Mouse (Mus musculus) cerebellum, postnatal 4 days (tissue): ENCODE data around the gene Olfr430.
"Not testable (repeated sequence)": the region's sequence is repeated elsewhere in the genome, so short reads cannot be mapped to it uniquely, and the experiment has no call there.

ENCODE experiments used
- DNase-seq, 2 experiments: peaks; one replicate each; pipeline ENCODE4 v3.0.0; 2022; ENCODE audit warnings: low spot score in 2 of 2, mixed read lengths in 1 of 2

Olfr430 gene

GRCm38 (mm10) chr1:174066305-174066704 is at the start of gene Olfr430:
TSS of gene Olfr430 (plus strand) at chr1:174066605.
- no peak for DNase-seq

GRCm38 (mm10) chr1:174031698-174032097 is 34.7 kb upstream of the Olfr430 start, which contains the start of gene Ifi205:
TSS of gene Ifi205 (minus strand) at chr1:174031810.
- no peak for DNase-seq

- no peak for DNase-seq
These were observed 30.6 kb upstream of the Olfr430 start for GRCm38 (mm10) chr1:174035841-174036240.

- no peak for DNase-seq
These were observed 27.9 kb upstream of the Olfr430 start for GRCm38 (mm10) chr1:174038480-174038879.

GRCm38 (mm10) chr1:174040523-174041177 is 25.8 kb upstream of the Olfr430 start, which contains the start of gene Olfr433:
TSS of gene Olfr433 (plus strand) at chr1:174040705.
- no peak for DNase-seq

GRCm38 (mm10) chr1:174042091-174042884 is 24.1 kb upstream of the Olfr430 start:
- not testable (repeated sequence) for DNase-seq

- no peak for DNase-seq
These were observed 22.0 kb upstream of the Olfr430 start for GRCm38 (mm10) chr1:174044431-174044830.

GRCm38 (mm10) chr1:174048227-174048626 is 18.2 kb upstream of the Olfr430 start:
- DNase-seq, result not testable (repeated sequence)

GRCm38 (mm10) chr1:174048893-174049292 is 17.5 kb upstream of the Olfr430 start, which contains the start of gene Olfr432:
TSS of gene Olfr432 (plus strand) at chr1:174049205.
- DNase-seq, result no peak

- DNase-seq, result not testable (repeated sequence)
These were observed 17.0 kb upstream of the Olfr430 start for GRCm38 (mm10) chr1:174049357-174049756.

- no peak for DNase-seq
These were observed 15.9 kb upstream of the Olfr430 start for GRCm38 (mm10) chr1:174050532-174050931.

GRCm38 (mm10) chr1:174051515-174051914 is 14.9 kb upstream of the Olfr430 start:
- no peak for DNase-seq

GRCm38 (mm10) chr1:174051931-174052536 is 14.4 kb upstream of the Olfr430 start:
- no peak for DNase-seq

GRCm38 (mm10) chr1:174052981-174053380 is 13.4 kb upstream of the Olfr430 start:
- DNase-seq, result no peak

GRCm38 (mm10) chr1:174055248-174055647 is 11.2 kb upstream of the Olfr430 start:
- no peak for DNase-seq

- DNase-seq, result no peak
These were observed 17.6 kb downstream of the Olfr430 start, which contains the start of gene Olfr429 for GRCm38 (mm10) chr1:174084031-174084430. TSS of gene Olfr429 (plus strand) at chr1:174084331.

- no peak for DNase-seq
These were observed 30.2 kb downstream of the Olfr430 start, which contains the start of gene Olfr427 for GRCm38 (mm10) chr1:174096591-174096990. TSS of gene Olfr427 (plus strand) at chr1:174096891.

GRCm38 (mm10) chr1:174103735-174104134 is 37.3 kb downstream of the Olfr430 start:
- no peak for DNase-seq

GRCm38 (mm10) chr1:174121062-174121461 is 54.7 kb downstream of the Olfr430 start, which contains the start of gene Olfr231:
TSS of gene Olfr231 (minus strand) at chr1:174121162.
- DNase-seq, result no peak
